Mouse (Mus musculus) stomach, postnatal 0 days (tissue): ENCODE measurements at regions not wholly inside any gene's neighbourhood (a gene's known extent, or its start where the extent isn't known, plus 50 kb on each side); places are given as distances from the start of the nearest gene placed in this dataset.

Experiments used
- CTCF ChIP-seq: IDR thresholded peaks from 2 replicates; pipeline ENCODE4 v1.5.1; 2016; ENCODE audit warnings: antibody characterized with exemption, low read depth, mild to moderate bottlenecking, moderate library complexity
- EP300 ChIP-seq: optimal IDR thresholded peaks from 2 replicates; pipeline ENCODE3; 2016; ENCODE audit warnings: antibody characterized with exemption

DNA sequence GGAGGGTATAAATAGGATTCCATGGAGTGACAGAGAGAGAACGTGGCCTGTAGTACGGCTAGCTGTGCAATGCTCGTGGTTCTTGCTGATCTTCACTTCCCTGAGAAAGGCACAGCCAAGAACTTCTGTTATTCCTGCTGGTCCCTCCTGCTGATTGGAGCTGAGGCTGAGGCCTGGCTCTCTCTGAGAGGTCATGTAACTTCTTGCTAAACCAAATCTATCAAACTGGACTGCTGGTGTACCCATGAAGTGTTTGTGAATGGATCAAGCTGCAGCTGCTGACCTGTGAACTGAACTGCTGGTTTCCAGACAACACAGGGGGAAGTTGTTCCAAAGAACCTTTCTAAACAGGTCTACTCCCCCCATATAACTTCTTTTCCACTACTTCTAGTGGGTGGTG lies 297.9 kb downstream of the Nuf2 start:
- TF ChIP-seq EP300: no peak
- TF ChIP-seq CTCF: no peak
